Mouse (Mus musculus) kidney, adult 11 months (tissue): ENCODE measurements around the gene Mrpl47.
"Not testable (repeated sequence)": the region's sequence is repeated elsewhere in the genome, so short reads cannot be mapped to it uniquely, and the experiment has no call there.

ENCODE experiments used
- DNase-seq: peaks from one replicate; pipeline ENCODE4 v3.0.0; 2022

The Mrpl47 gene

DNA sequence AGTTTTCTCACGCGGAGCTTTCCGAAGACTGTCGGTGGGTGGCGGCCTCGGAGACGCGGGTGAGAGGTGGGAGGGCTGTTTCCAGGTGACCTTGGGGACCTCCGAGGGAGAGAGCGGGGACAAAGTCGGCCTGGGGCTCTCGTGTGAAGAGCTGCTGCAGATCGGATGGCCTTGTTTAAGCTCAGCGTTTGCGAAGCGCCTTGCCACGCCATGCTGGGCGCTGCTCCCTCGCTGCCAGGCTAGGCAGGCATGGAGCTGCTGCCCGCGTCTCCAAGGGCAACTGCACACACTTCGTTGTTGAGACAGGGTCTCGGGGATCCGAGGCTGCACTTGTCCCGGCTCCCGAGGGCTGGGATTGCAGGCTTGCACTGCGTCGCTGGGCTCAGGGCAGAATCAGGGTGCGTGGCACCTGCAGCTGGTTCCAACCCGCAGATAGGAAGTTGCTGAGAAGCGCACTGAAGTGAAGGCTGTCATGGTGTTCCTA is at the start of gene Mrpl47:
TSS of gene Mrpl47 (minus strand) at position 434 of the 484 bp plus-strand sequence.
- DNase-seq: no peak

DNA sequence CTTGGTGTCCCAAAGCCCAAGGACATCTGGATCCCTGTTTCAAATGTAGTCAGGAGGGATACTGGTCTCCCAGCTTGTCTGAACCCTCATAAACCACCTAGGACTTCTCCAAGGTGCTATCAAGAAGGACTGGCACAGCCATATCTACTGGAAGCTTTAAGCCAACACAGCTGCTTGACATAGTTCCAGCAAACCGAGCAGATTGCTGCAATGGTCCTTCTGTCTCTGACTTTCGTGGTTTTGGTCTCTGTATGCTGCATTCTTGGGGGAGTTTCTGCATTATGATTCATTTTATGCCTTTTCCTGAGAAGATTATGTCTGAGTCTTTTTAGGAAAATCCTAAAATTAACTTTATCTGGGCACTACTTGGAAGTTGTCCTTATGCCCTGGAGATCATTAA is 33.4 kb upstream of the Mrpl47 start:
- no peak for DNase-seq

DNA sequence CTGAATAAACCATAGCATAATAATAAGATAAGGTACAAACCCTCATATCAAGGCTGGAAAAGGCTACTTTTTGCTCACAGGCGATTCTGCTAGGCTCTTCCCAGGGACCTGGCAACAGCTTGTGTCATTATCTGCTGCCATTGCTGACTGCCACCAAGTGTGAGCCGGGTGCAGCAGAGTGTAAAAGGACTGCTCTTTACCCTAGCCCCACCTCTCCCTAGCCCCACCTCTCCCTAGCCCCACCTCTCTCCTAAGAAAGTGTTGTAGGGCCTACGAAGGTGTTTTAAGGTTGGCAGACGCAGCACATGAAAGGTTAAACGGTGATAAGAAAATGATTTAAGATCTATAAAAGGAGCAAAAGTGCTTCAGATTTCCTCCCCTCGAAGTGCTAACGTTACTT is 26.5 kb upstream of the Mrpl47 start:
- DNase-seq: no peak

DNA sequence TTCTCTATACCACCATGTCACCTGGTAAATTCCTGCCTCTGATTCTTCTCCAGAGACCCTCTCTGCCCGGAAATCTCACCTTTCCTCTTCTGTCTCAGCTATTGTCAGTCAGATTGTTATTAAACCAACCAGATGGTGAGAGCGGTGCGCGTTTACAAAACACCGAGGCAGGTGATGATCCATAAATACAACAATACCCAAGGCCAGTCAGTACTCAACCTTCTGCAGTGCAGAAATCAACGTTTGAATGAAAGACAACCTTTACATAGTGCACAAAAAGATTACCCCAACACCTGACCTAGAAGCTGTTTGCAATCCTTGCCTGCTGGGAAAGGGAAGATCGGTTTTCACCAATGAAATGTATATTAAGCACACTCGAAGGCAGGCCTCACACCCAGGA is 25.6 kb upstream of the Mrpl47 start:
- no peak for DNase-seq

DNA sequence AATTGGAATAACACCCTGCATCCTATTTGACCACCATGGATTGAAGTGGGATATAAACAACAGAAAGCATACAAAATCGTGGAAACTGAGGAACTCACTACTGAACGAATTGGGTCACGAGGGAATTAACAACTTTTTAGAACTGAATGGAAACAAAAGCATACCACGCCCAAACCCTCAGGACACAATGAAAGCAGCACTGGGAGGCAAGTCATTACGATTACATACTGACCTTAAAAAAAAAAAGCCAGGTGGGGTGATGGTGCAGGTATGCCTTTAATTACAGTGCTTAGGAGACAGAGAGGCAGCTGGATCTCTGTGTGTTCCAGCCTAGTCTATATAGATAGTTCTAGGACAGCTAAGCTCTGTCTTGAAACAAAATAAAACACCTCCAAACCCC is 21.8 kb upstream of the Mrpl47 start:
- DNase-seq: no peak

DNA sequence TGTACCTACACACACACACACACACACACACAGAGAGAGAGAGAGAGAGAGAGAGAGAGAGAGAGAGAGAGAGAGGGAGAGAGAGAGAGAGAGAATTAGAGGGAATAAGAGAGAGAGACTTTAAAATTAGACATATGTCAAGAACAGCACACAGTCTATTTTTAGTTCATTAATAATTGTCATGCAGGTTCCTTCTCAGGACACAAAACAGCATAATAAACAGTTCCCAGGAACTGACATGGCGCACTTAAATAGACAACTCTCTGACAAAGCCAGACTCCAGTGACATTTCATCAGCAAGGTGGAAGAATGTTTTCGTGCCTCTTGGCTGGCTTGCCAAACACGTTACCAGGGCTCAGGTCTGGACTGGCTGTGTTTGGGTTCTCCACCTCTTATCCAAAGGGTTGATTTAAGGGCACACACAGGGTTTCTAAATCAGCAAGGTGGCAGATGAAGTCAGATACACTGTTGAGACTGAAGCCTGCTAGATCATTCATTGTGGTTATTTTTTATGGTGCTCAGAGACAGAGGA is 17.0 kb upstream of the Mrpl47 start:
- no peak for DNase-seq

DNA sequence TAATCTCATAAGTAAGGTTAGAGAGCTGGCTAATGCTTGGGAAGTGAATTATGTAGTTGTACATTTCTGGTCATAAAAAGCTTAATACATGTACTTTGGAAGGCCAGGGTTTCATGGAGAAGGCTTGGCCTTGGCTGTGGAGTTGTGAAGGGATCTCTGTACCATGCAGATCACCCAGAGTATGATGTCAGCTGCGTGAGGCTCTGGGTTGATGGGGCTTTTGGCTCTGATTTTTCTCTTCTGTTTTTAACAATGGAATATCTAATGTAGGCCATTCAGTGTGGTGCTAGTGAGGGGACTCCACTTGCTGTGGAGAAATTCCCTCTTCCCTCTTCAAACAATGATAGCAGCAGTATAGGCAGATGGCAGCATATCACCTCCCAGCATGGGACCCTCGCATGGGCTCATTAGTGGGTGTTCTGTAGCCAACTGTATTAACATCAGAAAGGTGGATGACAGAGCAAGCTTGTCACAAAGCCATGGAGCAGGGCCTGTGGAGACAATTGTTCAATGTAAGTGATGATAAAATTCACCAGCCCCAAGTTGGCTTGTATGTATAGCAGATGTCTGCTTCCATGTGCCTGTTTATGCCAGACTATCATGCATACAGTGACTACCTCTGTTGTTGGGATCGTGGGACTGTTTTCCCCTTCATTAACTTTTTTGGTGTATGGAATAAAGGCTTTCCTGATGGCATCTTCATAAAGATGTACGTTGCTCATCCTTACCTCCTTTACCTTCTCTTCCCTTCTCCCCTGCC is 12.6 kb upstream of the Mrpl47 start:
- DNase-seq: no peak

DNA sequence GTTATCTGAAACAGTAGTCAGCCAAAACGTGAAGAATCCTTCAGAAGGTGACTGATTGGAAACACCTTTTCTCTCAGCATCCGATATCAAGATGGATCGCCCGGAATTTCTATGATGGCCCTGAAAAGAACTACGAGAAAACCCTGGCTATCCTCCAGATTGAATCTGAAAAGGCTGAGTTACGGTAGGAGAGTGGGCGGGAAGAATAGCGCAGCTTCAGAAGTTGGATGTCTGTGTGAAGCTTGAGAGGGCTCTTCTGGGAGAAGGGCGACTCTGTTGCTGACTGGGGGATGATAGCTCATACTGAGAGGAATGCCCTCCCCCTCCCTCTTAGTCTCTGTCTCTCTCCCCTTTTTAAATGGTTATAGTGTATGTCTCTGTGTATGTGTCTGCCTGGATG is 11.0 kb upstream of the Mrpl47 start:
- DNase-seq: no peak

DNA sequence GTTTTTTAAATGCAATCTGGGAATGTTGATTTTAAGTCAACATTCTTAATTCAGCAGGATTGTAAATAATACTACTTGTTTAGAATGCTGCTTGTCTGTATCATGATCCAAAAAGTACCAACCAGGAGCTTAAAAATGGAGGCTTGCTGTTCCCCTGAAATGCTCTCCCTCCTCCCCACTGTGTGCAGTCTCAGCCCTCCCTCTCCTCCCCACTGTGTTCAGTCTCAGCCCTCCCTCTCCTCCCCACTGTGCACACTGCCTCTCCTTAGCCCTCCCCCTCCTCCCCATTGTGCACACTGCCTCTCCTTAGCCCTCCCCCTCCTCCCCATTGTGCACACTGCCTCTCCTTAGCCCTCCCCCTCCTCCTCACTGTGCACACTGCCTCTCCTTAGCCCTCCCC is 8.0 kb upstream of the Mrpl47 start:
- DNase-seq: not testable (repeated sequence)

DNA sequence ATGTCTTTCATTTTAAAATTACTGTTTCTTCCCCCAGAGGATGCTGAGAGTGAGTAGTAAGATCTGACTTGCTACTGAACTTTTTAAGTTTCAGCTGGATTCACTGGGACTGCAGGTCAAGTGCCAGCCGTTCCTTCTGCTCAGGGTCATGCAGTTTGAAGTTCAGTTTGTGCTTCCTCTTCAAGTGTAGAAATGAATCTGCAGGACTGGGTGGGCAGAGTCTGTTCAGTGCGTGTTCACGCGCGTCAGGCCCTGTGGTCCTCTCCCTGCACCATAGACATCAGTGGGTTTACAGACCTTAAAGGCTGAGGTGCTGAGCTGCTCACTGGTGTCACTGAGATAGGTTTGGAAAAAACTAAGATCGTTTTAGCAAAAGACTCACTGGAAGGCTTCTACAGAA is 7.6 kb upstream of the Mrpl47 start:
- no peak for DNase-seq

DNA sequence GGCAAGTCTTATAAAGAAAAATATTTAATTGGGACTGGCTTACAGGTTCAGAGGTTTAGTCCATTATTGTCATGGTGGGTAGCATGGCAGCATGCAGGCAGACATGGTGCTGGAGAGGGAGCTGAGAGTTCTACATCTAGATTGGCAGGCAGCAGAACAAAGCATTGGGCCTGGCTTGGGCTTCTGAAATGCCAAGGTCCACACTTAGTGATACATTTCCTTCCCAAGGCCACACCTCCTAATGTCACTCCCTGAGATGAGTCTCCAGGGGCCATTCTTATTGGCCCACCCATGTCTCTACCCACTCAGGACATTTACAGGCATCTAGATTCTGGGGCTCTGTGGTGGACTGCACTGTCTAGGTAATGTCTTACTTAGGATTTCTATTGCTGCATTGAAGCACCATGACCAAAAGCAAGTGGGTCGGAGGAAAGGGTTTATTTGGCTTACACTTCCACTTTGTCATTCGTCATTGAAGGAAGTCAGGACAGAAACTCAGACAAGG is 4.9 kb upstream of the Mrpl47 start:
- no peak for DNase-seq

DNA sequence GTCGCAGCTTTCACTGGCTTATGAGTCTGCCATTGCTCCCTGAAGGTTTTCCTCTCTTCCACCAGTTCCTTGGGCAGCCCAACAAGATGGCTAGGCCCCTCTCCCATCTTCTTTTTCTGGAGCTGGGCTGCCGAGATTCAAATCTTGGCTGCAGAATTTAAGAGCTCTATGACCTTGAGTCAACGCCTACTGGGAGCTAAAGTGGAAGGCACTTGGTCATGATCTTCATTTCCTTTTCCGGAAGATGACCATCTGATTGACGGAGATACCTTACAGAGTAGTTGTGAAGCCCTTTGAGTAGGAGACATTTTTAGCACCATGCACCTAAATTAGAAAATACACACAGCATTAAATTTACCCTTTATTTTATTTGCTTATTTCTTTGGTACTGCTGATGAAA is 1.1 kb upstream of the Mrpl47 start:
- no peak for DNase-seq

DNA sequence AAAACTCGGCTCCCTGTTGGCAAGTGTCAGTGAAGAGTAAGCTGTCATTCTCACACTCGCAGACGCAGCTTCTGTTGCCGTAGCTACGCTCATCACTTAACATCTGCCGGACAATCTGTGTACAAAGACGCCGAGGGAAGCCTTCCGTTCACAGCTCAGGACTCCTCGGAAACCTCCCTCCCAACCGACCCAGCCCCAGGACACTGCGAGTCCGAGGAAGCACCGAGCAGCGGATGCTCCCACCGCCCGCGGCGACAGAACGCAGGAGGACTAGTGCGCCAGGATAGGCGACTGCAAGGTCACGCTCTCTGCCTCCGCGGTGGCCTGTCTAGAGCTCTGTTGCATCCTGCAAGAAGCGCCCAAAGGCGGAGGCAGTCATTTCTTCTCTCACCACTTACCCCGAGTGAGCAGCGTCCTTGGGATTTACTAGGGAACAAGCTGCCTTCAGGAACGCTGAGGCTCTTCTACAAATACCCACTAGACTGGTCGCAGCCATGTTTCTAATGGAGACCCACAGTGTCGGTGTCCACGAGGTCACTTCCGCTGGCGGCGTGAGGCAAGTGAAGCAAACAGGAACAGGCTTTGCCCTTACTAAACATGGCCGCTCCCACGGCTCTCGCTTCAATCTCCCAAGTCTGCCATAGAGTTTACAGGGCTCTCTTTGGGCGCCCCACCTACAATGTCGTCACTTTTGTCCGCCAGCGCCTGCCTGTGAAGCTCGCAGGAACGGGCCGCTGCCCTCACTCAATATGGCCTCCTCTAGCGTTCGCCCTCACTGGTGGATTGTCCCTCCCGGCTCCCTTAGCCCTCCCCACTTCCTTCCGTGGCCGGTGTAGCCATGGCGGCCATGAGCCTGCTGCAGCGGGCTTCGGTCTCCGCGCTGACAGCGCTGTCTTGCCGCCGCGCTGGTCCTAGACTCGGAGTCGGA is 897 bp downstream of the Mrpl47 start, which contains the start of gene Ndufb5:
TSS of gene Ndufb5 (plus strand) at position 747 of the 928 bp plus-strand sequence.
- DNase-seq: peak; percentile 99

DNA sequence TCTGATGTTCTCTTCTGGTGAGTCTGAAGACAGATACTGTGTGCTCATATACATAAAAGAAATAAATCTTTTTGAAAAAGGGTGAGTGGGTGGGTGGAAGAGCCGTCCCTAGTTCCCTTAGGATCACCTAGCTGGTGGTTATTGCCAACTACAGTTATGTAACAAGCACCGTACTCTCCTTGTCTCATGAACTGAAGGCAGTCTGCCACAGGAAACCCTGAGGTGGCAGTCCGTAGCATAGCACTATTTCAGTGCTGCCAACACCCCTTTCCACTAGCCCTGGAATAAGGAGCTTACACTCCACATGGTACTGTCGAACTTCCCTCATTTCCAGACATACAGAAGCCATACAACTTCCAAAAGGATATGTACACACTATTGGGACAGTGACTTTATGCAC is 9.5 kb downstream of the Mrpl47 start:
- no peak for DNase-seq

DNA sequence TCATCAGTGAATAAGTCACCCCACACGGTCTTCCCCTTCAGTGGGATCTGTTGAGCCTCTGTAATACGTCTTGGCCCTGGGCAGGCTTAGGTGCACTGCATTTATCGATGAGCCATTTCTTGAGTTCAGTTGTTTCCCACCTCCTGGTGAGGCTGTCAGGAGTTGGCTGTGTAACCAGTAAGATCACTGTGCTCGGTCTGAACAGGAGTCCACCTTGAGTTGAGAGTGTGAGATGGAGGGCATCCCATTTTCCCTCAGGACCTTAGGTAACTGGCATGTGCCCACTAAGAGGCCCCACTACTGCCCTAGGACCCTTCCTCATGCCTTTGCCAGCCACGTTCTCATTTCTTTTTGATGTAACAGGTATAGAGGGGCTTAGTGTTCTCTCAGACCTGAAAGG is 11.5 kb downstream of the Mrpl47 start:
- no peak for DNase-seq

DNA sequence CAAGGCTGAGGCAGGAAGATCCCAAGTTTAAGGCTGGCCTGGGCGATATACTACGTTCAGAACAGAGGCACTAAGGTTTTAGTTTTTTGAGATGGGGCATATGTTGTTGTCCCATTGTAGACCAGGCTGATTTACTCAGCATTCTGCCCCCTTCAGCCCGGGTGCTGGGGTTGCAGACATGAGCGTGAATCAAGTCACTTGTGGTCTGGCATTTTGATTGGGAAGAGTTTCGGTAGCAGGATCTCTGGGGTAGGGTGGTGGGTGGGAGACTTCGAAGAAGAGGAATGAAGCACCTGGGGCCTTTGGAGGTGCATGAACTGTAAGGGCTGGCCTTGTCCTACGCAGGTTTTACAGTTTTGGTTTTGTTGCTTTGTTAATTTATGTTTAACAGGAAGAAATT is 13.2 kb downstream of the Mrpl47 start:
- no peak for DNase-seq

DNA sequence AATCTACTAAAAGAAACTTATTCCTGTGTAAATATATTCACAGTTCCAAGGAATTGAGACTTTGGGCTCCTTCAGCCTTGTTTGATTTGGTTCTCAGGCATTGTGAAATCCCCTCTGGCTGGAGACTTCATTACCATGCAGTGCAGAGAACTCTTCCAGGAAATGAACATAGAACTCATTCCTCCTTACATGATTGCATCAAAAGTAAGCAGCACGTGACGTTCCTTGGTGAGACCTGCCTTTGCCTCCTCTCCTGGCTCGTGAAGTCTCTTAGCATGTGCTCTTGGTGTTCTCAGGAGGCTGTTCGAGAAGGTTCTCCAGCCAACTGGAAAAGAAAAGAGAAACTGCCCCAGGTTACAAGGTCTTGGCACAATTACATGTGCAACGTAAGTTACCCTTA is 19.1 kb downstream of the Mrpl47 start:
- DNase-seq: no peak

DNA sequence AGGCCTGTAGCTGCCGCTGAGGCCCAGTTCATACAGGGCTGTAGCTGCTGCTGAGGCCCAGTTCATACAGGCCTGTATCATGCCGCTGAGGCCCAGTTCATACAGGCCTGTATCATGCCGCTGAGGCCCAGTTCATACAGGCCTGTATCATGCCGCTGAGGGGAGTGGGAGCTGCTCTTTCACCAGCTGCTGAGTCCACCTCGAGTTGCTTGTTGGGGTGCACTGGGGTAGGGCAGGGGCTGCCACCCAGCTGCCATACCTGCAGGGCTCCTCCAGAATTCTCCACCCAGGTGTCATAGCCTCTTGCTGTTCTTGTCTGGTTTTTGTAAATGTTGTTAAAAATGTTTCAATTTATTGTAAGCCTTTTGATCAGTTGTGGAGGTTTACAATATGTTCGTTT is 20.0 kb downstream of the Mrpl47 start:
- DNase-seq: not testable (repeated sequence)

DNA sequence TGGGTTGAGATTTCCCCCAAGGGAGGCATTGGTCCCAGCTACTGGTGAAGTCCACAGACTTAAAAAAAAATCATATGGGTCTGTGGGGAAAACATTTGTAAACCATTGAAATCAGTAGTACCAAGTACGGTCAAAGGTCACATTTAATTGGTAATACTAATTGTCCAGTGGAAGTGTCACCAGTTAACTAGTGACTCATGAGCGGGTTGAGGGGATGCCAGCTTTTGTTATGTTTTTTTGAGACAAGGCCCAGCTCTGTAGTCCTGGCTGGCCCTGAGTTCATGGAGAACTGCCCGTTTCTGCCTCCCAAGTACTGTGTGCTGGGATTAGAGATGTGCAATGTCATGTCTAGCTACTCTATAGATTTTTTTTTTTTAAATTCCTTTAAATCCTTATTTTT is 23.7 kb downstream of the Mrpl47 start:
- no peak for DNase-seq

DNA sequence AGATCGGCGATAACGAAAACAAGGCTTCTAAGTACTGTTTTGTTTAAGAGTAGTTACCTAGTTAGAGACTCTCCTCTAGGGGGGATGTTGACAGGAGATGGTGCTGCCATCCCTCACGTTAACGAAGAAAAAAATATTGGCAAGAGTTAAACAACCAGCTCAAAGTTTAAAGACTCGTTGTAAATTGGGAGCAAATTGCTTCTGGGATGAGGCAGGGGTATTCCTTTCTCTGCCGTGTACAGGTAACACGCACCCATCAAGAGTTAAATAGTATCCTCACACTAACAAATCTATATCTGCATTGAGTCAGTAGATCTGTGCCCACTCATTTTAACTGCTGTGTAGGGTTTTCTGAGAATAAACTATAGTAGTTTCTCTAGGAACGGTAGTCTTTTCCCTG is 28.0 kb downstream of the Mrpl47 start:
- DNase-seq: no peak

DNA sequence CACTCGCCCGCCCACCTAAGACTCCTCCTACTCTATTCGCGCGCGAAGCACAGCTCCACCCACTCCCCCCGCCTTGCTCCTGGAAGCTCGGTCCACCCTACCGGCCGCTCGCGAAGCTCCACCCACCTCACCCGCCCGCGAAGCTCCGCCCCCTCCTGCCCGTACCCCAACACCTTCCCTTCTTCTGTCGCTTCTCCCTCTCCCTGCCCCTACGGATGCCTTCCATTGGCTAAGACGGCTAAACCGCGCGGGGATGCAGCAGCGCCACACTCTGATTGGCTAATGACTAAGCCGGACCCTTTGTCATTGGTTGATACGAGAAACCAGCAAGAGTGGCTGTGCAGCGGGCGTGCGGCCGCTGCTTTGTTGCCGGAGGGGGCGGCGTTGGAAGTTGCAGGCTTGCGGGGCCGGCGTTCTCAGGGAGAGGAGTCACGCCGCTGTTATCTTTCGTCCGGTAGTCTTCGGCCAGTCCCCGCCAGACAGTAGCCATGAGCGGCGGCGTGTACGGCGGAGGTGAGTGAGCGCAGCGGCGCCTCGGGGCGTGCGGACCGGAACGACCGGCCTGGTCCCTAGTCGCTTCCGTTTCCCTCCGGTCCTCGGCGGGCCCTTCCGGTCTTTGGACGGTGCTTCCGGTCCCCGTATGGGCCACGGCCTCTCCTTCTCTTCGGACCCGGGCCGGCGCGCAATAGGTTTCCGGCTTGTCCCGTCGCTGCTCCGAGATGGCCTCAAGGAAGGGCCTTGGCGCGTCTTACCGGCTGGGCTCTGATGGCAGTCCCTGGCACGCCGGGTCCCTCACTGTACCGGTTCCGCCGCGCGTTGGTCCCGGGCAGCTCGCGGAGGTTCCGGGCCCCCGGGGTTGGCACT is 28.8 kb downstream of the Mrpl47 start:
- DNase-seq: peak; percentile 98

DNA sequence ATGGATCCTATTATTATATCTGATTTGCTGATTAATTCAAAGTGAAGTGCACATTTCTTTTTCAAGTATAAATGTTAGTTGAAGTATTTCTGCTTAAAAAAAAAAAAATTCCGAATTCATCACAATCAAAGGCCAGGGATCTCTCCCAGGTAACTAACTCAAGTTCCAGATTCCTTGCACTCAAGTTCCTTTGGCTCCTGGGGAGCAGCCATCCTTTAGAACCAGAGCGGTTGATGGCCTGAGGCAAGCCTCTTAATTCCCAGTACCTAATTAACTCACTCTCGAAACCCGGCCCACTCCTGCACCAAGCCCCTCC is 29.4 kb downstream of the Mrpl47 start:
- no peak for DNase-seq
